Mouse (Mus musculus) gastrocnemius, adult 2 months (tissue): Measurements from ENCODE around the gene Dnal1. TPM values are rescaled to one million over a fixed set of nuclear protein-coding genes. Genes with fewer than 3 reads are reported as not detected.

ENCODE experiments used
- DNase-seq: peaks from one replicate; pipeline ENCODE4 v3.0.0; 2022
- H3K27ac ChIP-seq: fragments of 200-600 bp; 2 replicates; pipeline ENCODE4 v1.8.1; 2022; ENCODE audit warnings: mild to moderate bottlenecking
- H3K4me3 ChIP-seq: fragments of 200-600 bp; 2 replicates; pipeline ENCODE4 v1.8.1; 2022; ENCODE audit warnings: mild to moderate bottlenecking, moderate library complexity
- CTCF ChIP-seq: fragments of 200-600 bp; IDR thresholded peaks from 2 replicates; pipeline ENCODE4 v1.8.1; 2022; ENCODE audit warnings: antibody characterized with exemption, mild to moderate bottlenecking, moderate library complexity
- intact Hi-C: fragments of 180-260 bp; cut with DNase I; formaldehyde crosslinking; loops from one replicate; pipeline ENCODE4 v1.15.1; 2025
- total RNA-seq, 2 experiments: library from RNA; stranded (reverse); gene quantifications; 2 replicates each; pipeline ENCODE4 v1.2.3; 2021

The Dnal1 gene
- total RNA-seq, 2 experiments from 2014 or later: 9.8 to 10.0 TPM

- Histone ChIP-seq H3K4me3 (peak overlapping the region; percentile 34), H3K27ac (peak overlapping the region; percentile 73)
- intact Hi-C loops: no loop called here
- DNase-seq: peak; percentile 61
- TF ChIP-seq CTCF: no peak
Measured at GRCm38 (mm10) chr12:84187752-84188601, 73.8 kb downstream of the Dnal1 start.

- no peak for TF ChIP-seq CTCF
- DNase-seq: no peak
- Histone ChIP-seq H3K27ac (peak overlapping the region; percentile 73), H3K4me3 (peak overlapping the region; percentile 21)
- intact Hi-C loops: no loop called here
Measured at GRCm38 (mm10) chr12:84188881-84189444, 74.8 kb downstream of the Dnal1 start.

DNA sequence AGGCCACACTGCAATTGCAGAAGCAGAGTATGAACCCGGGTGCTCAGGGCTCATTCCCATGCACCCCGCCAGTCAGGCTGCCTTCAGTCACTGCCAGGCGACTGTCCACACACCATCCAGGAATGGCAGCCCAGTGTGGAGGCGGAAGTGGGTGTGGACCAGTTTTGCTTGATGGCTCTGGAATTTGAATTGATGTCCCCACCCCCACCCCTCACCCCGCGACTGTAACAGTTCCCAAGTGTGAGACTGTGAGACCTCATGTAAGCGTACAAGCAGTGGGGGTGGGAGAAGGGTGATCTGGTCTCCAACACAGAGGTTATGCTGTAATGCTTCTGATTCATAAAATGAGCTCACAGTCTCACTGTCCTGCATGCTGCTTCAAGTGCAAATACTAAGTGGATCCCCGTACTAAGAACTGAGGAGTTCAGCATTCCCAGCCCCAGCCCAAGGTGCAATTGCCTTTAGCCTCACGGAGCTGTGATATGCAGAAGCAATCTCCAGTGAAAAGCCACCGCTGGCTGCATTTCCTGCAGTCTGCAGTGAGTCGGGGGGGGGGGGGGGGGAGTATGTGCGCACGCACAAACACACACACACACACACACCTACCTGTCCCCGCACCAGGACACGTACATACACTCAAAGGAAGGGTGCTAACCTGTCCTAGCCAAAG lies 76.1 kb downstream of the Dnal1 start:
- Histone ChIP-seq H3K4me3 (peak overlapping the region; percentile 15), H3K27ac (0 out of 2 replicates have a peak overlapping the region, but pooled peaks have one; percentile 73)
- intact Hi-C loops: no loop called here
- DNase-seq: no peak
- TF ChIP-seq CTCF: no peak

DNA sequence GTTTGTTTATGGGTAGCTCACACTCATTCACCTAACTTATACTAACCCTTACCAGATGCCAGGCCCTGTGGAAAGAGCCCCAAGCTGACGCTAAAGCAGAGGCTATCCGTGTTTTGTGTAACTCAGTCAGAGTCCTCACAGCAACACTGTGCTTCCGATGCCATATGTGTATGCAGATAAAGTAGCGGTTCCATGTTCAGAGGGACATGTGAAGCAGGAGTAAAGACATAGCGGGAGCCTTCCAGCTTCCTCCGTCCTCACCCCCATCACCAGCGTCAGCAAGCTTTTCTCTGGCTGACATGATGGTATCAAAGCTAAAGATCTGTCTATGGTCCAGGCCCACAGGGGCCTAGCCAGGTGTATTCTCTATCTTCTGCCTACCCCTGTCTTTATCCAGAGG lies 77.0 kb downstream of the Dnal1 start:
- H3K27ac ChIP-seq: peak overlapping the region; percentile 97; the same call in 1 of the 2 replicates
- no peak for DNase-seq
- TF ChIP-seq CTCF: no peak
- intact Hi-C loops: no loop called here
- H3K4me3 ChIP-seq: peak overlapping the region; percentile 96

- Histone ChIP-seq H3K4me3 (peak overlapping the region; percentile 96), H3K27ac (peak overlapping the region; percentile 97)
- no peak for DNase-seq
- no peak for TF ChIP-seq CTCF
- intact Hi-C loops: loop anchor here (2.0 kb wide), 1 partner anchor 15 kb away; no protein-coding TSS in a partner anchor
Measured at GRCm38 (mm10) chr12:84191770-84192169, 77.6 kb downstream of the Dnal1 start.

- TF ChIP-seq CTCF: no peak
- intact Hi-C loops: loop anchor here (2.0 kb wide), 1 partner anchor 15 kb away; no protein-coding TSS in a partner anchor
- H3K4me3 ChIP-seq: peak overlapping the region; percentile 96
- H3K27ac ChIP-seq: peak overlapping the region; percentile 97
- no peak for DNase-seq
Measured at GRCm38 (mm10) chr12:84192280-84192679, 78.1 kb downstream of the Dnal1 start.

GRCm38 (mm10) chr12:84192741-84193641 lies 78.8 kb downstream of the Dnal1 start:
- no peak for TF ChIP-seq CTCF
- DNase-seq: peak; percentile 87
- Histone ChIP-seq H3K4me3 (peak overlapping the region; percentile 96), H3K27ac (peak overlapping the region; percentile 97)
- intact Hi-C loops: loop anchor here (2.0 kb wide), 1 partner anchor 16 kb away; no protein-coding TSS in a partner anchor

DNA sequence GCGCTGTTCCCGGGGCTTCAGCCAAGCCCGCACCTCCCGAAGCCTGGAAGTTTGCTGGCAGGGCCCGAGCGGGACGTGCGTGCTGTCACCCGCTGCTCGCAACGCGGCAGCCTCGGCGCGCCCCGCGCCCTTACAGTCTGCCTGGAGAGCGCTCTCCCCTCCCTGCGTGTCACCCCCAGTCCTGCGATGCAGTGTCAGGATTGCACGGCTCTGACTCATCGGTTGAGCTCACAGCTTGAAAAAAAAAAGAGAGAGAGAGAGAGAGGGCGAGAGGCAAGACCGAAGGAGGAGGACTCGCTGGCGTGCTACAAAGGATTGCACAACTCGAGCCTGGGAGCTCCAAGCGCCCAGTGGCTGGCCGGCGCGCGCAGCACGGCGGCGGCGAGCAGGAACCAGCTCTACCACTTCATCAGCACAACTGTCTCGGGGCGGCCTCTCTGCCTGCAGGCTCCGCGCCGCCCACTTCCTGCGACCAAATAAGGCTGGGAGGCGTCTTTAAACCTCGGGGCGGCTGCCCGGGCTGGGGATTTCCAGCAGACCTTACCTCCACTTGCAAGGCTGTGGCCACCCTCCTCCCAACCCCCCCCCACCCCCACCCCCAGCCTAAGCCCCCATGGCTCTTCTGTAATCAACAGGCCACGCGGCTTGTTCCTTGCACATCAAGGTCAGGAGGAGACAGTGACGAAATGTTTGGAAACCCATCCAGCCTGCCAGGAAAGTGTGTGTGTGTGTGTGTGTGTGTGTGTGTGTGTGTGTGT lies 79.7 kb downstream of the Dnal1 start:
- intact Hi-C loops: loop anchor here (1.0 to 2.0 kb wide), 3 partner anchors 17 to 80 kb away; partner anchors contain the start of genes Dnal1 and Elmsan1
- DNase-seq: peak; percentile 97
- Histone ChIP-seq H3K27ac (peak overlapping the region; percentile 97), H3K4me3 (peak overlapping the region; percentile 96)
- TF ChIP-seq CTCF: no peak; the same call in 1 of the 2 replicates

DNA sequence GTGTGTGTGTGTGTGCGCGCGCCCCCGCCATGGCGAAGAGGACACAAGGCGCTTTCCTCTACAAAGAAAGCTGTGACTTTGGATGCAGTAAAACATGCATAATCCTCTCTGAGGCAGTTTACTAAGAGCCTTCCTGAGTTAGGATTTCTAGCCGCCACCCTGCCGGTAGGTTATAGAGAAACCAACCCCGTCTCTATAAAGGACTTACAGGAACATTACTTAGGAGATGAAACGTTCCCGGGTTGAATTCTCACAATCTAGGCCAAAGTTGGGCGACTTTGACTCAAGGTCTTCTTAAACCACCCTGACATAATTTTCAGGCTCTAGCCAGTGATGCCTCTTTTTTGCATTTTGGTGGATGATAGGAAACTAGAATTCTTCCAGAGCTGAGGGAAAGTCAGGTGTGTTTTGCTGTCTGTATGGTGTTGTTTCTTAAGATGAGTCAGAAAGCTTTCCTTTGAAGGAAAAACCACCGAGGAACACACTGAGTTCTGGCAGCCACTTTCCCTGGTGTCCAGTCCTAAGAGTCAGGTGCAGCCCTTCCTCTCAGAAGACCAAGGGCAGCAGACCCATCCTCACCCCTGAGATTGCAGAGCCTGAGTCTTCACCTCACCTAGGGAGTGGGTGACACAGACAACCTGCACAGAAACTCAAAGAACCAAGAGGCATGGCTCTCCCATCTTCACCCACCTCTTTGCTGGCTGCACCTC lies 80.4 kb downstream of the Dnal1 start:
- no peak for TF ChIP-seq CTCF
- H3K4me3 ChIP-seq: peak overlapping the region; percentile 96
- no peak for DNase-seq
- peak overlapping the region; percentile 97 for H3K27ac ChIP-seq
- intact Hi-C loops: loop anchor here (1.0 to 2.0 kb wide), 2 partner anchors 24 to 80 kb away; partner anchors contain the start of genes Dnal1 and Elmsan1

GRCm38 (mm10) chr12:84195195-84195594 lies 81.0 kb downstream of the Dnal1 start:
- intact Hi-C loops: loop anchor here (2.0 kb wide), 1 partner anchor 24 kb away; the partner anchor contains the start of gene Elmsan1
- peak overlapping the region; percentile 97 for H3K27ac ChIP-seq
- no peak overlapping the region for H3K4me3 ChIP-seq
- no peak for DNase-seq
- no peak for TF ChIP-seq CTCF

Other genes with a start within 250 kb of the Dnal1 start
- gene Numb, start 192.4 kb upstream of the Dnal1 start, total RNA-seq: 10 to 100 TPM; 16.8 to 21.3 TPM
- 1 to 10 TPM; 3.3 to 4.2 TPM for gene Riox1, start 163.8 kb upstream of the Dnal1 start, total RNA-seq
- gene Heatr4, start 129.5 kb upstream of the Dnal1 start, total RNA-seq: not detected
- gene Acot2, start 126.5 kb upstream of the Dnal1 start, total RNA-seq: 10 to 100 TPM; 11.7 to 22.1 TPM
- 1 to 10 TPM; 2.2 to 3.9 TPM for gene Acot1, start 104.9 kb upstream of the Dnal1 start, total RNA-seq
- under 1 TPM; 0.05 to 0.08 TPM for gene Acot4, start 76.0 kb upstream of the Dnal1 start, total RNA-seq
- gene Gm49366, start 75.4 kb upstream of the Dnal1 start, total RNA-seq: not detected
- not detected for gene Acot3, start 62.2 kb upstream of the Dnal1 start, total RNA-seq
- gene Acot5, start 45.0 kb upstream of the Dnal1 start, total RNA-seq: under 1 TPM in 1 of 2 experiments, not detected in 1; 0.17 TPM
- 1 to 10 TPM; 1.7 to 2.5 TPM for gene Acot6, start 13.7 kb upstream of the Dnal1 start, total RNA-seq
- gene Pnma1, start 34.1 kb downstream of the Dnal1 start, total RNA-seq: under 1 TPM; 0.10 to 0.17 TPM
- 10 to 100 TPM; 10.2 to 11.9 TPM for gene Elmsan1, start 104.5 kb downstream of the Dnal1 start, total RNA-seq
- gene Ptgr2, start 170.9 kb downstream of the Dnal1 start, total RNA-seq: 10 to 100 TPM; 56.3 to 98.8 TPM
- 10 to 100 TPM; 21.2 to 24.9 TPM for gene Zfp410, start 202.5 kb downstream of the Dnal1 start, total RNA-seq
- gene Coq6, start 247.3 kb downstream of the Dnal1 start, total RNA-seq: 10 to 100 TPM; 20.0 to 31.0 TPM
- gene Fam161b, start 247.5 kb downstream of the Dnal1 start, total RNA-seq: 1 to 10 TPM in 1 of 2 experiments, under 1 TPM in 1; 0.82 to 1.3 TPM